Mouse (Mus musculus) E14TG2a.4 (cell line): Measurements from ENCODE around the gene Gpr39.

Source experiments
- CTCF ChIP-seq: conservative IDR thresholded peaks from 2 replicates; pipeline ENCODE4 v1.5.1; 2014; ENCODE audit warnings: low read length
- NANOG ChIP-seq: IDR thresholded peaks from 2 replicates; pipeline ENCODE4 v1.6.1; 2014; ENCODE audit warnings: borderline replicate concordance, low read length, mixed read lengths

GRCm38 (mm10) chr1:125721104-125721758, 44.4 kb downstream of the Gpr39 start:
- TF ChIP-seq CTCF (no peak), NANOG (no peak)
